Mouse (Mus musculus): ENCODE results near the gene Tbcd.

Gene Tbcd

GRCm38 (mm10) chr11:121475699-121476415 lies 24.1 kb downstream of the Tbcd start:
- peak; percentile 65; the same call in 1 of the 2 replicates for ATAC-seq (ENCODE audit: low TSS enrichment)

DNA sequence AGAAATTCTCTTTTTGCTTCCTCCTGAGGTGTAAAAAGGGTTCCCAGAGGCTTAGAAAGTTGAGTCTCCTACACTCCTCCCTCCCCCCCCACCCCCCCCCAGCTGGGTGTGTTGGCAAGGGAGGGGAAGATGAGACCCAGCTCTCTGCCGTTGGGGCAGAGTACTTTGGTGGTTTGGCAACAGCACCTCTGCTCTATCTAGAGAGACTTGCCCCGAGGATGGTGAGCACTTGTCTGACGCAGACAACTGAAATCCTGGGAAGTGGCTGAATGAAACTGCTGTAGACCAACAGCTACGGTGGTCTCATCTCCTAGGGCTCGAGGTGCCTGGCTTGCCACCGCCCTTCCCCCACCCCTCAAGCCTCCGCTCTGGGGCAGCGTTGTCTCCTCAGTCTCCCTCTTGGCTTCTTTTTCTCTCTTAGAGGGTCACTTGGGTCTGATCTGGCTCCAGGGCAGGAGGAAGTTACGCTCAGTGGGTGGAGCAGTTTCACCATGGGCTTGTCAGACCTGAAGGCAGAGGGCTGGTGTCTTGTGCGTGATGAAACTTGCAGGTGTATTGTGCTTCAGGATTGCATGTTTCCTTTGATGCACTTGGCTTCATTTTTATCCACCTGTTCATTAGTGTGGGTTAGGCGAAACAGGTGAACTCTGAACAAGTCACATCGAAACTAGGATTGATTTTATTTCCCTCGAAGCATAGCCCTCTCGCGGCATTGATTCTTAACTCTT lies 27.9 kb downstream of the Tbcd start:
- no peak for ATAC-seq (ENCODE audit: low TSS enrichment)

GRCm38 (mm10) chr11:121481129-121481528 lies 29.4 kb downstream of the Tbcd start:
- no peak for ATAC-seq (ENCODE audit: low TSS enrichment)

GRCm38 (mm10) chr11:121485882-121486281 lies 34.1 kb downstream of the Tbcd start:
- ATAC-seq (ENCODE audit: low TSS enrichment): no peak

- ATAC-seq (ENCODE audit: low TSS enrichment): no peak
These were observed 38.9 kb downstream of the Tbcd start for GRCm38 (mm10) chr11:121490651-121491050.

GRCm38 (mm10) chr11:121500595-121500994 lies 48.8 kb downstream of the Tbcd start:
- no peak for ATAC-seq (ENCODE audit: low TSS enrichment)

DNA sequence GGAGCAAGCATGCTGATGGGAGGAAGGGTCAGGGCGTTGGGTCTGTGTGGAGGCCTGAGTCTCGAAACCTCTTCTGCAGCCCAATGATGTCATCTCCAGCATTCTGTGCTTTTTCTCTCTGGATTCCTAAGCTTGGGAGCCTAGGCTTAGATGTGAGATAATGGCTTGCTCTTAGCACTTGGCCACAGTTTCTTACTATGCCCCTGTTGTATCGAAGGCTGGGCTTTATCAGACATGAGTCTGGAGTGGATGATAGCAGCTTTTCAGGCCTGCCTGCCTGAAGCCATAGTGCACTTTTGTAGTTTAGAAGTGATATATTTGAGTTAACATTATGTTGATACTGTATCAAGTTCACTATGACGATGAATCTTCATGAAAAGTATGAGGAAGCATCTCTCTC lies 49.8 kb downstream of the Tbcd start:
- ATAC-seq (ENCODE audit: low TSS enrichment): no peak

DNA sequence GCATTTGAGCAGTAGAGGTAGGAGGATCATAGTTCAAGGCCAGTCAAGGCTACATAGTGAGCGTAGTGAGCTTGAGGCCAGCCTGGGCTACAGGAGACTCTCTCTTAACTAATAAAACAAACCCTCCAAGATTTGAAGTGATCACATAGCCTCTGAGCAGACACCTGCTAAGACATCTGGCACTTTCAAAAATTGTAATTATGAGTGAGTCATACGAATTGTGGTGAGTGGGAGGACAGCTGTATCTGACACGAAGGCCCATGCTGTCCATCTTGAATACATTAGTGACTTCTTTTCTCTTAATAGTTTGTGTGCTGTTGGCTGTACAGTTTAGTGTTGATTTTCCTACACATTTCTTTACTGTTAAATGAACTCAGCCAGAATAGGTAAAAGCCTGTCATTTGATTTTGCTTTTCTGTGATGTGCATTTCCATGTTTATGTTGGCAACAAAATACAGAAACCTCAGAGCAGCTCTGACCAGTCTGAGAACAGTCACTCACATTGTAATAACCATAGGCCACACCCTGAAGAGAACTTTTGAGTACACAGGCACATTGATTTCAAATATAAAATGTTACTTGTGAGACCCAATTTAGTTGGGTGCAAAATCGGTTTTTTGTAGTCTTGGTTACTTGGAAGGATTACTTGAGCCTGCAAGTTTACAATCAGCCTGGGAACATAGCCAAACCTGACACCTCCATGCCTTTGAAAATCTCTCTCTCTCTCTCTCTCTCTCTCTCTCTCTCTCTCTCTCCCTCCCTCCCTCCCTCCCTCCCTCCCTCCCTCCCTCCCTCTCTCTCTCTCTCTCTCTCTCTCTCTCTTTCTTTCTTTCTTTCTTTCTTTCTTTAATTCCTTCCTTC lies 50.5 kb downstream of the Tbcd start:
- no peak; the same call in 1 of the 2 replicates for ATAC-seq (ENCODE audit: low TSS enrichment)

GRCm38 (mm10) chr11:121508478-121508877 lies 56.7 kb downstream of the Tbcd start:
- ATAC-seq (ENCODE audit: low TSS enrichment): no peak

DNA sequence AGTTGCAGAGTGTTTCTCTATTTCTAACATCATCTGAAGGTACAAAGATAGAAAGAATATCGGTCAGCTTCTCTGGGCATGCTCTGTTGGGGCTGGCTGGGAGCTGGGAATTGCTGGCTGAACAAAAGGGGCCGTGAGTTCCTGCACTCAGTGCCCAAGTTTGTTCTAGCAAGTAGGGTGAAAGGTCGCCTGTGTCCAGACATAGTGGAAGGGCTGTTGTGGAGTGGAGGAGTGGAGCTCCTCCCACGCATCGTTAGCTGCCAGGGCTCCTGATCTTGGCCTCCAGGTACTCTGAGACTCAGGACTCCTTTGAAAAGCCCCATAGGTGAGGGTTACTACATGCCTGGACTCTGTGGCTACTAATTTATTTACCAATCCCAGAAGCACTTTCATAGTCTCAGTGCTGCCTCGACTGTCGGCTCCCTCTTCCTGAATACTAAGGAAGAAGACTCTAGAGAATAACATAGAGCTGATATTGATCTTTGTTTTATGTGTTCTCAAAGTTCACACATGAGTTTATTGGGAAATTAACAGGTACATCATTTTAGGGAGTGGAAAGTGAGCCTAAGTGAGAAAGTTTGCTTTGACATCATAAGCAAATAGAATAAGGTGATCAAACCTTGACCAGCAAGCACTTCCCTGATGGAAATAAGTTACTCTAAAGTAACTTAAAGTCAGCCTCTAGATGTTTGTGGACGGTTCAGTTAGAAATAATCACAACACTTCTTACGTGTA lies 58.9 kb downstream of the Tbcd start:
- no peak for ATAC-seq (ENCODE audit: low TSS enrichment)

DNA sequence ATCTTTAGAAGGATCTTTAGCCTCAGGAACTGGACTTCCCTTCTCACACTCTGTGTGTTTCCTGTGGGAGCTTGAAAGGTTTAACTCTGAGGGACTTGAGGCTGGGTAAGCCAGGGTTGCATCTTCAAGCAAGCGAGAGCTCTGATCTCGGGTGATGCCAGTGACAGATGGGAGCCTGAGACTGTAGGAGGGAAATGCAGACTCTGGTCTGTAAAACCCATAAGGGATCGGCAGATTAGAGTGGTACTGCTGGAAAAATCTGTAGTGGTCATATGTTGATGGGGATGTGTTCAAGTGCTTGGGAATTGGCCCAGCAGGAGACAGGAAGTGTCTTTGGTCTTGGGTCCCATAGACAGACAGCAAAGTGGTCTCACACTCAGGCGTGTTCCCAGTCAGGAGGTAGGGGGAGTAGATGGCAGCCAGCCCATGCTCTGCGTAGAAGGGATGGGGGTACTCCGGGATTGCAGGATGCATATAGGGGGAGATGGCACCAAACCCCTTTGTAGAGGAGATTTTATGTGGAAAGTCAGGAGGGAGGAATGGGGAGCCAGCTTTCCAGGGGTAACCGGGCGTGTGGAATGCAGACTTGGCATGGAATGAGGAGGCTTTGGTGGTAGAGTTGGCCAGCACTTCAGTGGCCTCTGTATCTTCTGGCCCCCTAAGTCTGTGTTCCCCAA lies 61.3 kb downstream of the Tbcd start:
- ATAC-seq (ENCODE audit: low TSS enrichment): peak; percentile 77

DNA sequence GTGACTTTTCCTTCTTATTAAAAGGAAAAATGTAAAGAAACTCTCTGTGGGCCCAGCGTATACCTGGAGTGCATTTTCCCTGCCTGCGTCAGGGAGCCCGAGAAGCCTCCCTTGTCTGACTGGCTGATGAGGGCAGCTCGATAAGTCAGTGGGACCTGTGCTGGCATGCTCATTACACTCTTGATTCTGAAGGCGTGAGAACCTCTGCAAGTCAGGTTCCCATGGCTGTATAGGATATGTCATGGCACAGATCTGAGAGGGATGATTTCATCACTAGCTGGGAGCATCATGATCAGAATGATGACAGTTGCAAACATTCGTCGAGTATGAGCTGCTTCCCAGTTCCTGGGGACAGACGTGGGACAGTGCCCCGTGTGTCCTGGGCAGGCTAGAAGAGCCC lies 64.2 kb downstream of the Tbcd start:
- no peak for ATAC-seq (ENCODE audit: low TSS enrichment)

DNA sequence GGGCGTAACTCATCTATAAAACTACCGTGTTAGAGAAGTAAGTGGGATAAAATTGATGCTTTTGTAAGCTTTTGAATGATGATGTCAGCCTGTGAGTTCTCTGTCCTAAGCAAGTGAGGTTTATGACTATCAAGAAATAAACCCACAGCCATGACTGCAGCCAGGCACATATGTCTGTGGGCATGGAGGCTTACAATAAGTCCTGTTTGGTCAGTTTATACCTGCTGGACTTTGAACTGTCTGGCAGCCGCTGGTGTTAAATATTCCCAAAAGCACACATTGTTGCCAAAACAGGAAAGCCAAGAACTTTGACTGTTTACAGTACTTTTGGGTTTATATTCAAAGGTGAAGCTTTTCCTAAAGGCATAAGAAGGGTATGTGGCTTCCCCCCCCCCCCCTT lies 65.2 kb downstream of the Tbcd start:
- ATAC-seq (ENCODE audit: low TSS enrichment): no peak

GRCm38 (mm10) chr11:121517687-121518465 lies 66.1 kb downstream of the Tbcd start:
- no peak for ATAC-seq (ENCODE audit: low TSS enrichment)

DNA sequence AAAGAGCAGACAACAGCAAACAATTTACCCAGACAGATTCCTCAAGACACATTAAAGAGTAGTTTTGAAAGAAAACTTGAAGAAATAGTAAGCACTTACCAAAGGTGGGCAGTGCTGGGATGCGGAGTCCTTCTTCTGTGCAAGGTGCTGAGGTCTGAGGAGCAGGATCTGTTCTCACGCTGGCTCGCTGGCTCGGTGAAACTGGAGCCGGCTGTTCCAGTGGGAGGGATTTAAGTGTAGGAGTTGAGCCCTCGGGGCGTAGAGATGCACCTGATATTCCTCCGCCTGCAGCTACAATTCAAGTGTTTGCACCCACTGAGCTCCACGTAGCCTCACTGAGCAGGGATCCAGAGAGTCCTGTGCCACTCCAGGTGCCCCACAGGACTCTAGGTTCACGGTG lies 67.4 kb downstream of the Tbcd start, which contains the start of gene Zfp750:
TSS of gene Zfp750 (minus strand) at position 203 of the 400 bp plus-strand sequence.
- peak; percentile 62; the same call in 1 of the 2 replicates for ATAC-seq (ENCODE audit: low TSS enrichment)

DNA sequence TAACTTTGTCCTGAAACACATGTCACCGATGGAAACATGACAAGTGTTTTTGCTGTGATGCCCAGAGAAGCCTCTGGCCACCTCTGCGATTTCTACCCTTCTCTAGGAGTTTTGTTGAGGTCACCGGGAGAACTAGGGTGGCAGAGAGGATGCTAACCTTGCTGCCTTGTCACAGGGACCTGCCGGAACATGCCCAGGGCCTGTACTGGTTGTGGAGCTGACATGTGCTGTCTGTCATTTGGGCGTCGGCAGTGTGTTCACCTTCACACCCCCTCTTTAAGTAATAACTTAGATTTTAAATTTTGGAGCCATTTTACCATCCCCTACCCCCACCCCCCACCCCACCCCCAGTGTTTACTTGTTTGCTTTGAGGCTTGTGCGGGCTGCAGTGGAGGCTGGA lies 68.0 kb downstream of the Tbcd start:
- ATAC-seq (ENCODE audit: low TSS enrichment): no peak

DNA sequence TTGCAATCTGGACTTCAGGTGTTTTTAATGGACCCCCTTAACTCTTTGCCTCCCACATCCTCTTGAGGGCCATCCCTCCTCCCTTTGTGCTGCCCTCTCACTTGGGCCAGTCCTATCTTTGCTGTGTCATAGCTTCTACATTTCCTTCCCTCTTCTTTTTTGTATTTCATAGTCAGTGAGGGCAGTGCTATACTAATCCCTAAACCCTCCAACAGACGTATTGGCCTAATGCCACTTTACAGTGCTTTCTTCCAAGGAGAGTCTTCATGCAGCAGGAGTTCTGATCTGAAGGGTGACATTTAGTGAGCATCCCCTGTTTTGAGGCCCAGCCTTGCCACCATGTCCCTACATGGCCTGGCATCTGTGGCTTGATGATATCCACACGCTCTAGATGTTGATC lies 69.0 kb downstream of the Tbcd start:
- no peak for ATAC-seq (ENCODE audit: low TSS enrichment)

- ATAC-seq (ENCODE audit: low TSS enrichment): no peak
These were observed 70.5 kb downstream of the Tbcd start for GRCm38 (mm10) chr11:121522156-121522762.

DNA sequence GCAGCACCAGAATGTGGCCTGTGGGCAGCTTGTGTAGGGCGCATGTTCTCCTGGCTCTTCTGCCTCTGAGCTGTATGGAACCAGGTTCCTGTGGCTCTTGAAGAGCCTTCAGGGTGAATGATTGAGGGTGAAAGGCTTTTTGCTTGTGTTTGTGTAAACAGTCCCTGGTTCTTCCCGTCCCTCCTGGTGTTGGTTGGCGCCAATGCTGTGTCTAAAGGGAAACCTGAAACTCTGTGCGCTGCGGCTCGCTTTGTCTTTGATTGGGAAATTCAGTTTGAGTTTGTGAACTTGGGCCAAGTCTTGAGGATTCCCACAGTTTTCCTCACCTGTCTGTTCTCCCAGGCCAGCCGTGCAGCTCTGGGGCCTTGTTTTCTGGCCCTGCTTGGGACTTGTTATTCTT lies 72.4 kb downstream of the Tbcd start:
- ATAC-seq (ENCODE audit: low TSS enrichment): no peak

DNA sequence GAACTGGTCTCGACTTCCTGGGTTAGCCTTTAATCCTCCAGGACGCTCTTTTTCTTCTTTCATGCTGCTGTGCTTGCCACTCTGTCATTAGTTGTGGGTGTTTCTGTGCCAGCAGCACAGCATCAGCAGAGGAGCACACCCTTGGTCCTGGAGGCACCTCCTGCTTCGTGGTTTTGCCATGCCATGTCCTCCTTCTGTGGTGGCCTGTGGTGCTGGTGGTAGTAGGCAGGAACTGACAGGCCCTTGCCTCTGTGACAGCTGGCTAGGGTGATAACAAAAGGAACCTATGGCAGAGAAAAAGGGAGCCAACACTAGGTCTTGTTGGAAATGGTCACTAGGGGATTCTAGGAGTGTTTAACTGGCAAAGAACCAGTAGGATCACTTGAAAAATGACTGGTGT lies 78.0 kb downstream of the Tbcd start:
- no peak for ATAC-seq (ENCODE audit: low TSS enrichment)
